ENCODE assay signal across 23 mouse cellular contexts in the genomic region with DNA sequence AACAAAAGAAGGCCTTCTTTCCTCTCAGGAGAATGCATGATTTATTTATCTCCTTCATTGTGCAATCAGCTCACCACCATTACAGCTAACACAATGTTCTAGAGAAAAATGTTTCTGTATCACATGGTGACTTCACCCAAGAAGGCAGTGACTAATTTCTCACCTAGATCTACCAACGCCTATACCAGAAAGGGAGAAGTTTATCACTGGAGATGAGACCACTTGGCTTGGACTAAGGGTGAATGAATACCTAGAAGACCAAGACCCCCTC. TPM values are rescaled to one million over a fixed set of nuclear protein-coding genes. Genes with fewer than 3 reads are reported as not detected.
"Had no signal": no experiment of that assay in that cellular context is flagged by ENCODE, and none has a peak within 500 bp of the region (broad histone marks: within the 10 kb centered on the region; RNA-seq: fewer than 3 reads in every experiment).

No protein-coding gene starts in this region.

- DNase-seq: liver, postnatal 0 days; lung, adult 2 months; lung, postnatal 14 days; lung, postnatal 36 days; retina, postnatal 1 day; right cerebral cortex, adult 18-20 months; right cerebral cortex, postnatal 25 days; right cerebral cortex, postnatal 4 days; spleen, adult 18-20 months; thymus, adult 2 months; thymus, postnatal 25 days; thymus, postnatal 4 days had no signal

- H3K4me3 ChIP-seq: liver, embryonic 15.5 days; lung, embryonic 15.5 days; megakaryocyte, embryonic 14.5 days; midbrain, embryonic 13.5 days; midbrain, embryonic 15.5 days; neural tube, embryonic 13.5 days; neural tube, embryonic 15.5 days had no signal

- H3K36me3 ChIP-seq: liver, embryonic 15.5 days; lung, embryonic 15.5 days; midbrain, embryonic 13.5 days; midbrain, embryonic 15.5 days; neural tube, embryonic 13.5 days; neural tube, embryonic 15.5 days had no signal

- H3K4me2 ChIP-seq: liver, embryonic 15.5 days; lung, embryonic 15.5 days; midbrain, embryonic 11.5 days; midbrain, embryonic 13.5 days; midbrain, embryonic 15.5 days; neural tube, embryonic 13.5 days; neural tube, embryonic 15.5 days had no signal

RNA-seq across cellular contexts. Expression of gene Adgrg2, which starts 5.1 kb away (rescaled TPM):
- total RNA-seq: megakaryocyte progenitor cell, adult 5-6 weeks; monocyte, adult 5-6 weeks had no signal
- polyA plus RNA-seq: macrophage had no signal
